In the genomic region with DNA sequence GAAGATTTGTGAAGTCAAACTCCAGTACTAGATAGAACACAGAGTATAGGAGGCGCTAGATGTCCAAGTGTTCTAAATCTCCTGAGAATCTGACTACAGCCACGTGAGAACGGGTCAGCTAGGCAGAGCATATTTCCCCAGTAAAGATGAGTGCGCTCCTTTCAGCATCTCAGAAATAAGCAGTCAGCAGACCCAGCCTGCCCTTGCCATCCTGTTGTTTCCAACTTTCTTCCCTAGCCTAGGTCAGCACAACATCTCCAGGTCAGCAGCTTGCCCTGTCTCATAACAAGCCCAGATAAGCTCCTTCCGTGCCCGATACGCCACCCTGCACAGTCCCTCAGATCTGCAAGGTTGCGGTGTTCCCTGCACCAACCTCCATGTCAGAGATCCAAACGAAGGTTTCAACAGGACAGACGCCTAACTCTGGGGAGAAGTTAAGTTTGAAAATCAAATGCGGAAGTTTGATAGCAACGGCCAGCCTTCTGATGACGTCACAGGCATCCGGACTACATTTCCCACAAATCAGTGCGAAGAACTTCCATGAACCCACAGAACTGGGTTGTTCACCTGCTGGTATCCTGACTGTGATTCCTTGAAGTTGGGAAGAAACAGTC, we compare ENCODE assay signal across 8 mouse cellular contexts. TPM values are rescaled to one million over a fixed set of nuclear protein-coding genes. Genes with fewer than 3 reads are reported as not detected.
DNase-seq lines count a peak whose midpoint lies in the region; ATAC-seq lines count a peak whose summit lies in the region.

A gene (minus strand): TSS at position 406 of the 614 bp plus-strand sequence.
A gene (minus strand): TSS at position 475 of the 614 bp plus-strand sequence.

- peak; percentile 63 for DNase-seq in WW6 (ENCODE audit: low read depth, low spot score)
- DNase-seq in cerebellum, postnatal 4 days (ENCODE audit: low spot score in 2 of 2), result peak; percentile 69 to 78
- peak; percentile 93 for DNase-seq in gastrocnemius, adult 18-20 months (ENCODE audit: low spot score)
- peak; percentile 90 to 95 for DNase-seq in left cerebral cortex, adult 18-20 months (ENCODE audit: low spot score in 2 of 2)
- peak; percentile 90 for DNase-seq in right cerebral cortex, adult 18-20 months
- peak; percentile 60 for DNase-seq in urinary bladder, postnatal 10 days (ENCODE audit: low spot score)

- H3K9ac ChIP-seq in hindbrain, embryonic 16.5 days (ENCODE audit: low read depth, low read length), result peak within 1 kb of the TSS; percentile 61

- peak within 1 kb of the TSS; percentile 57 for H3K4me3 ChIP-seq in hindbrain, embryonic 16.5 days (ENCODE audit: low read length)
- H3K4me3 ChIP-seq in macrophage (ENCODE audit: inconsistent target), result peak within 1 kb of the TSS; percentile 95

- no peaks in the 10 kb centered on the region for H3K9me3 ChIP-seq in hindbrain, embryonic 16.5 days (ENCODE audit: control insufficient read depth, low read length)

- H3K79me2 ChIP-seq in macrophage (ENCODE audit: inconsistent target), result peaks cover 45% of the 10 kb centered on the region

- H3K4me1 ChIP-seq in hindbrain, embryonic 16.5 days (ENCODE audit: control insufficient read depth, insufficient read depth, low read depth, low read length), result peaks cover 10% of the 10 kb centered on the region

- no peaks in the 10 kb centered on the region for H3K36me3 ChIP-seq in hindbrain, embryonic 16.5 days (ENCODE audit: control insufficient read depth, insufficient read depth, low read length)
- no peaks in the 10 kb centered on the region for H3K36me3 ChIP-seq in macrophage (ENCODE audit: inconsistent target)

- peak within 1 kb of the TSS; percentile 5; the same call in 1 of the 2 replicates for H3K27ac ChIP-seq in hindbrain, embryonic 16.5 days (ENCODE audit: low read depth, low read length)
- peak within 1 kb of the TSS; percentile 91 for H3K27ac ChIP-seq in macrophage

- peak; percentile 97 for ATAC-seq in hindbrain, embryonic 16.5 days

- no peaks in the 10 kb centered on the region for H3K27me3 ChIP-seq in hindbrain, embryonic 16.5 days (replicated peaks; ENCODE audit: control insufficient read depth, insufficient read depth, low read length)

- under 1% methylated on average over 15 of the region's 15 CpGs for WGBS in hindbrain, embryonic 16.5 days
- 1% methylated on average over 15 of the region's 15 CpGs for WGBS in macrophage (ENCODE audit: missing documents)

- peak within 1 kb of the TSS; percentile 91 for H3K4me2 ChIP-seq in hindbrain, embryonic 16.5 days (ENCODE audit: low read length)

RNA-seq across cellular contexts. Expression of the first gene that starts in this region (rescaled TPM):
- under 1 TPM; 0.78 to 0.93 TPM for total RNA-seq in gastrocnemius, adult 18-20 months (2021)
- not detected in 2 replicates for polyA plus RNA-seq in hindbrain, embryonic 16.5 days (2015; fragmentation: Nextera tagmentation; extraction: Ambion mirVana)
- 1 to 10 TPM in 1 of 2 experiments, not detected in 1; 3.6 TPM for total RNA-seq in left cerebral cortex, adult 18-20 months (2021)
- 1 to 10 TPM in 3 of 26 experiments, not detected in 23; 2.2 to 3.6 (median 2.3) TPM for total RNA-seq in macrophage (2018; cell fraction: chromatin; rRNA removed)
- 1 to 10 TPM in 2 of 26 experiments, under 1 TPM in 1, not detected in 23; 0.45 to 1.3 (median 1.1) TPM for total RNA-seq in macrophage (2018; cell fraction: cytosol; rRNA removed)
- total RNA-seq in macrophage (2018; cell fraction: nucleus; rRNA removed), result 1 to 10 TPM in 1 of 26 experiments, not detected in 25; 1.6 TPM
- not detected in 3 replicates for polyA plus RNA-seq in macrophage (2018)

RNA-seq across cellular contexts. Expression of the second gene that starts in this region (rescaled TPM):
- under 1 TPM; 0.71 to 0.73 TPM for total RNA-seq in gastrocnemius, adult 18-20 months (2021)
- polyA plus RNA-seq in hindbrain, embryonic 16.5 days (2015; fragmentation: Nextera tagmentation; extraction: Ambion mirVana), result 0.58 and 0.60 TPM in 2 replicates
- total RNA-seq in left cerebral cortex, adult 18-20 months (2021), result under 1 TPM; 0.77 to 0.91 TPM
- total RNA-seq in macrophage (2018; cell fraction: chromatin; rRNA removed), result 10 to 100 TPM in 12 of 26 experiments, 1 to 10 TPM in 14; 1.6 to 24.8 (median 9.6) TPM
- 1 to 10 TPM; 1.5 to 7.3 (median 4.7) TPM for total RNA-seq in macrophage (2018; cell fraction: cytosol; rRNA removed)
- 10 to 100 TPM in 8 of 26 experiments, 1 to 10 TPM in 18; 2.8 to 20.4 (median 7.4) TPM for total RNA-seq in macrophage (2018; cell fraction: nucleus; rRNA removed)
- polyA plus RNA-seq in macrophage (2018), result 2.7 to 4.7 TPM (median 4.4 TPM) in 3 replicates

Comparison
In these comparisons a context has a peak if more than half of its experiments do, and no peak if none do; other contexts are left out.
1. Peak in every context shown above with its lines: DNase-seq, ATAC-seq, H3K4me3 ChIP-seq and H3K27ac ChIP-seq.
2. Peak in DNase-seq in gastrocnemius, adult 18-20 months; RNA of the genes that start here not detected or under 1 TPM.
3. Peak in ATAC-seq, H3K4me3 ChIP-seq, H3K27ac ChIP-seq, H3K9ac ChIP-seq and H3K4me2 ChIP-seq in hindbrain, embryonic 16.5 days; RNA of the genes that start here not detected or under 1 TPM.